Mouse (Mus musculus) kidney, adult 11 months (tissue): Measurements from ENCODE around the gene Dnajc10.

ENCODE experiments used
- DNase-seq: peaks from one replicate; pipeline ENCODE4 v3.0.0; 2022

The Dnajc10 gene

GRCm38 (mm10) chr2:80315242-80316161, at the start of gene Dnajc10:
Gene Dnajc10 (plus strand): TSS chr2:80315466.
- peak; percentile 89 for DNase-seq

GRCm38 (mm10) chr2:80266894-80267293, 48.4 kb upstream of the Dnajc10 start:
- peak; percentile 52 for DNase-seq

GRCm38 (mm10) chr2:80268053-80268452, 47.2 kb upstream of the Dnajc10 start:
- DNase-seq: no peak

- DNase-seq: no peak
Observed at GRCm38 (mm10) chr2:80271431-80271830, 43.8 kb upstream of the Dnajc10 start.

- DNase-seq: no peak
Observed at GRCm38 (mm10) chr2:80273038-80273437, 42.2 kb upstream of the Dnajc10 start.

- no peak for DNase-seq
Observed at GRCm38 (mm10) chr2:80273763-80274162, 41.5 kb upstream of the Dnajc10 start.

GRCm38 (mm10) chr2:80275136-80275535, 40.1 kb upstream of the Dnajc10 start:
- DNase-seq: no peak

GRCm38 (mm10) chr2:80282214-80282613, 33.1 kb upstream of the Dnajc10 start:
- peak; percentile 71 for DNase-seq

GRCm38 (mm10) chr2:80286397-80286796, 28.9 kb upstream of the Dnajc10 start:
- DNase-seq: no peak

- DNase-seq: no peak
Observed at GRCm38 (mm10) chr2:80292172-80292571, 23.1 kb upstream of the Dnajc10 start, which contains the start of gene Prdx6b. Gene Prdx6b (plus strand): TSS chr2:80292472.

GRCm38 (mm10) chr2:80298334-80298733, 16.9 kb upstream of the Dnajc10 start:
- DNase-seq: no peak

GRCm38 (mm10) chr2:80300806-80301205, 14.5 kb upstream of the Dnajc10 start:
- no peak for DNase-seq

- DNase-seq: no peak
Observed at GRCm38 (mm10) chr2:80303957-80304356, 11.3 kb upstream of the Dnajc10 start.

- no peak for DNase-seq
Observed at GRCm38 (mm10) chr2:80307701-80308100, 7.6 kb upstream of the Dnajc10 start.

GRCm38 (mm10) chr2:80309775-80310174, 5.5 kb upstream of the Dnajc10 start:
- DNase-seq: no peak

- DNase-seq: no peak
Observed at GRCm38 (mm10) chr2:80310772-80311171, 4.5 kb upstream of the Dnajc10 start.

GRCm38 (mm10) chr2:80311350-80311749, 3.9 kb upstream of the Dnajc10 start:
- DNase-seq: no peak

GRCm38 (mm10) chr2:80314201-80314600, 1.1 kb upstream of the Dnajc10 start:
- no peak for DNase-seq

GRCm38 (mm10) chr2:80314854-80315241, 418 bp upstream of the Dnajc10 start:
- no peak for DNase-seq

- DNase-seq: no peak
Observed at GRCm38 (mm10) chr2:80322878-80323277, 7.6 kb downstream of the Dnajc10 start.

GRCm38 (mm10) chr2:80325779-80326178, 10.5 kb downstream of the Dnajc10 start:
- no peak for DNase-seq

- no peak for DNase-seq
Observed at GRCm38 (mm10) chr2:80327272-80327671, 12.0 kb downstream of the Dnajc10 start.

- no peak for DNase-seq
Observed at GRCm38 (mm10) chr2:80328961-80329653, 13.8 kb downstream of the Dnajc10 start.

- DNase-seq: no peak
Observed at GRCm38 (mm10) chr2:80340537-80340936, 25.3 kb downstream of the Dnajc10 start.
